Mouse (Mus musculus): ENCODE results near the gene Kiss1r.

The Kiss1r gene

GRCm38 (mm10) chr10:79971183-79971497, 54.4 kb downstream of the Kiss1r start:
- DNase-seq (ENCODE audit: low read depth), result no peak
